Mouse (Mus musculus): Measurements from ENCODE around the gene Bcar1.

- TF ChIP-seq CTCF (IDR thresholded peaks at IDR 0.05; ENCODE audit: insufficient read depth, low read depth, low read length) = no peak
- TF ChIP-seq POLR2A (IDR thresholded peaks at IDR 0.05; ENCODE audit: insufficient read depth, low read depth, low read length) = 0 out of 2 replicates have a peak, but pooled peaks have one; percentile 16
Observed at GRCm38 (mm10) chr8:111716603-111717487, 26.8 kb downstream of the Bcar1 start.

Measured in olfactory bulb, adult 2 months (tissue).